Mouse (Mus musculus) forebrain, postnatal 0 days (tissue): ENCODE data around the gene Aamp. TPM values are rescaled to one million over a fixed set of nuclear protein-coding genes. Genes with fewer than 3 reads are reported as not detected.
A peak's percentile ranks its signal among the peaks of the same experiment; 100 is the strongest.

Experiments used
- ATAC-seq: fragments of 200-750 bp; cut with Nextera tagmentation; 2 replicates; pipeline ENCODE4 v1.8.0; 2017; ENCODE audit warnings: mild to moderate bottlenecking, moderate library complexity
- DNase-seq: peaks from one replicate; pipeline ENCODE4 v3.0.0-alpha.2; 2015
- H3K27ac ChIP-seq: fragments of 300-500 bp; sonication (generic); 2 replicates; pipeline ENCODE4 v1.5.1; 2014; ENCODE audit warnings: low read depth, mild to moderate bottlenecking, antibody characterized with exemption, low read length, moderate library complexity, mixed read lengths
- H3K27me3 ChIP-seq: fragments of 300-500 bp; sonication (generic); 2 replicates; pipeline ENCODE4 v1.6.1; 2014; ENCODE audit warnings: mild to moderate bottlenecking, low read length, mixed read lengths; ENCODE audit not compliant: insufficient read depth
- H3K36me3 ChIP-seq: fragments of 300-500 bp; sonication (generic); 2 replicates; pipeline ENCODE4 v1.6.1; 2014; ENCODE audit warnings: mild to moderate bottlenecking, moderate library complexity; ENCODE audit not compliant: insufficient read depth
- H3K4me1 ChIP-seq: fragments of 300-500 bp; sonication (generic); 2 replicates; pipeline ENCODE4 v1.6.1; 2014; ENCODE audit warnings: antibody characterized with exemption; ENCODE audit not compliant: insufficient read depth
- H3K4me2 ChIP-seq: fragments of 300-500 bp; sonication (generic); 2 replicates; pipeline ENCODE4 v1.6.1; 2014; ENCODE audit warnings: low read depth, mild to moderate bottlenecking, moderate library complexity
- H3K4me3 ChIP-seq: fragments of 300-500 bp; sonication (generic); 2 replicates; pipeline ENCODE4 v1.5.1; 2014; ENCODE audit warnings: low read depth, low read length, mixed read lengths
- H3K9ac ChIP-seq: fragments of 300-500 bp; sonication (generic); 2 replicates; pipeline ENCODE4 v1.6.1; 2014; ENCODE audit warnings: mild to moderate bottlenecking
- H3K9me3 ChIP-seq: fragments of 300-500 bp; sonication (generic); 2 replicates; pipeline ENCODE4 v1.6.1; 2016; ENCODE audit warnings: low read length
- CTCF ChIP-seq: sonication (generic); IDR thresholded peaks from 2 replicates; pipeline ENCODE4 v1.5.1; 2016; ENCODE audit warnings: antibody characterized with exemption, control low read depth, low read depth
- WGBS: fragments of 180-500 bp; shearing (Covaris S2); extraction: QIAGEN DNeasy Blood & Tissue Kit; methylation state at CpG from one replicate; pipeline ENCODE4 v1.1.7; 2014; 5-methylcytosine and 5-hydroxymethylcytosine counted together
- polyA plus RNA-seq: library from polyadenylated mRNA; unstranded; fragments of >200 nt; fragmentation: Nextera tagmentation; extraction: Ambion mirVana; gene quantifications from 2 replicates; pipeline ENCODE4 v1.2.1, GENCODE M21; 2015
- total RNA-seq: library from RNA; depleted of rRNA; stranded (reverse); fragments of >200 nt; gene quantifications from 2 replicates; pipeline ENCODE4 v1.2.3, GENCODE M21; 2014

The Aamp gene
- total and polyA plus RNA-seq, 2 experiments from 2014 or later = 160 to 215 TPM

DNA sequence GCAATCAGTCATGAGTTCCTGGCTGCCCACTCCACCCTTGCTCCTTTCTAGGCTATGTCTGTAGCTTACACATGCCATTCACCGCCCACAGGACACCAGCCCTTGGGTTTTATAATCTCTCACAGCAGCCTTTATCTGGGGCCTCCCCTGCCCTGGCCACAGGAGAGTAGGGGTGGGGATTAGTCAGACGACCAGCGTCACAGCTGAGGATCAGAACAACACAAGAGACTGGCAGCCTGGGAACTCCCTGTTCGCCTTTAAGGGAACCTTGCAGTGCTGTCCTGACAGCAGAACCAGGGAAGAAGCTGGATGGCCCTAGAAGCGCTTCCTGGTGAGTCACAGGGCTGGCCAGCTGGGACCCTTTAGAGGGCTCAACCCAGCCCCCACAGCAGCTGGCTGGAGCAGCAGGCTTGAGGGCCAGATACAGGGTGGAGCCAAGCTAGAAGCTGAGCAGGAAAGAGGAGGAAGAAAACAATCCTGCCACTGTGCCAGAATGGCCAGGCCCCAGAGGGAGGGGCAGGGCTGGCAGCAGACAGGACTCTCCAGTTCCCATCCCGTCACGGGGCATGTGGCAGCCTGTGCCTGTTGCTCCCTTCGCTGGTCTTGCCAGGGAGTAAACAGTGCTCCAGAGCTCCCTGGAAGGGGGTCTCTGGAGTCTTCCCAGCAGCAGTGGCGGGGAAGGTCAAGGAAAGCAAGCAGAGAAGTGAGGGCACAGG is 11.1 kb upstream of the Aamp start:
- H3K27ac ChIP-seq = peak overlapping the region; percentile 72
- H3K4me3 ChIP-seq = no peak overlapping the region
- no peak overlapping the region for H3K4me2 ChIP-seq
- no peaks in the 10 kb centered on the region for H3K9me3 ChIP-seq
- peak; percentile 73 for DNase-seq
- H3K4me1 ChIP-seq = no peaks in the 10 kb centered on the region
- no peak for TF ChIP-seq CTCF
- peaks cover 15% of the 10 kb centered on the region; the same call in 1 of the 2 replicates for H3K36me3 ChIP-seq
- 14% methylated on average over 9 of the region's 9 CpGs for WGBS
- peak overlapping the region; percentile 10; the same call in 1 of the 2 replicates for H3K9ac ChIP-seq
- peak; percentile 94 for ATAC-seq
- H3K27me3 ChIP-seq = no peaks in the 10 kb centered on the region

DNA sequence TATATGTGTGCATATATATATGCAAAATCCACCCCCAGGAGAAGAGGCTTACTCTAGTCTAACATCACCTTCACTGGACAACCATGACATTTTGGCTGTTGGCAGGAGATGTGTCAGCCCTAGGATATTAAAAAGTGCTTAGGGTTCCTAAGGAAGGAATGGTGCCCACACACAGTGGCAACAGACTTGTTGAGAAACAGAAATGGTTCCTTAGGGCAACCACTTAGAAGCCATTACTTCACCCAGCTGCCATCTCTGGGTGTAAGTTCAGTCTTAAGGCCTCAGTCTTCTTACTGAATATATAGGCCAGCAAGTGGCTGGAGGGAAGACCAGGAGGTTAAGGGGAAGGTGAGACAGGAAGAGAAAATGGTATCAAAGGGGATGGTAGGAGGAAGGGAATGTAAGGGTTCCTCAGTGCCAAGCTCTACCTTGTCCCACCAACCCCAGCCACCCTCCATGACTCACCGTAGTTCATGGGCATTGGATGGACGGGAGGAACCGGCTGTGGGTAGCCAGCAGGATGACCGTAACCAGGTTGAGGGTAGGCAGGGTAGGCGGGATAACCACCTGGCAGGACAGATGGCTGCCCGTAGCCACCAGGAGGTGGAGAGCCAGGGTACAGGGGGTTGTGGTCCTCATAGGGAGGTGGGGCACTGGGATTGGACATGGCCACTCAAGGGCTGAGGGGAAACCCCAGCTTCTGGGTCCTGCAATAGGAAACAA is 10.4 kb upstream of the Aamp start:
- no peak for ATAC-seq
- Histone ChIP-seq H3K27ac (peak overlapping the region; percentile 72), H3K4me2 (no peak overlapping the region), H3K27me3 (no peaks in the 10 kb centered on the region), H3K9me3 (no peaks in the 10 kb centered on the region), H3K4me1 (no peaks in the 10 kb centered on the region), H3K4me3 (no peak overlapping the region), H3K9ac (peak overlapping the region; percentile 10; the same call in 1 of the 2 replicates), H3K36me3 (peaks cover 17% of the 10 kb centered on the region; the same call in 1 of the 2 replicates)
- no peak for TF ChIP-seq CTCF
- no peak for DNase-seq
- 91% methylated on average over 6 of the region's 6 CpGs for WGBS

- DNase-seq (no peak), ATAC-seq (no peak)
- Histone ChIP-seq H3K4me2 (no peak overlapping the region), H3K4me1 (no peaks in the 10 kb centered on the region), H3K9me3 (no peaks in the 10 kb centered on the region), H3K27me3 (no peaks in the 10 kb centered on the region), H3K27ac (no peak overlapping the region), H3K9ac (no peak overlapping the region), H3K4me3 (no peak overlapping the region), H3K36me3 (peaks cover 19% of the 10 kb centered on the region; the same call in 1 of the 2 replicates)
- 93% methylated on average over 3 of the region's 3 CpGs for WGBS
- TF ChIP-seq CTCF = no peak
Measured at GRCm38 (mm10) chr1:74294090-74294643, 9.6 kb upstream of the Aamp start.

GRCm38 (mm10) chr1:74293306-74293960 is 8.9 kb upstream of the Aamp start:
- no peak overlapping the region for H3K9ac ChIP-seq
- H3K27ac ChIP-seq = no peak overlapping the region
- H3K4me2 ChIP-seq = no peak overlapping the region
- no peaks in the 10 kb centered on the region for H3K27me3 ChIP-seq
- H3K9me3 ChIP-seq = no peaks in the 10 kb centered on the region
- peaks cover 24% of the 10 kb centered on the region for H3K36me3 ChIP-seq
- no peaks in the 10 kb centered on the region for H3K4me1 ChIP-seq
- no peak for TF ChIP-seq CTCF
- H3K4me3 ChIP-seq = no peak overlapping the region
- DNase-seq (peak; percentile 6), ATAC-seq (no peak)
- whole genome bisulfite sequencing = 80% methylated on average over 8 of the region's 8 CpGs

- Histone ChIP-seq H3K36me3 (peaks cover 24% of the 10 kb centered on the region), H3K27me3 (no peaks in the 10 kb centered on the region), H3K4me2 (no peak overlapping the region), H3K4me1 (no peaks in the 10 kb centered on the region), H3K4me3 (no peak overlapping the region), H3K9me3 (no peaks in the 10 kb centered on the region), H3K27ac (no peak overlapping the region), H3K9ac (no peak overlapping the region)
- WGBS = 86% methylated on average over 11 of the region's 11 CpGs
- DNase-seq = no peak
- no peak for TF ChIP-seq CTCF
- no peak for ATAC-seq
Measured at GRCm38 (mm10) chr1:74292331-74293020, 7.9 kb upstream of the Aamp start.

- Histone ChIP-seq H3K27ac (no peak overlapping the region), H3K9ac (no peak overlapping the region), H3K4me1 (0 out of 2 replicates have a peak, but pooled peaks cover 4% of the 10 kb centered on the region), H3K9me3 (no peaks in the 10 kb centered on the region), H3K27me3 (no peaks in the 10 kb centered on the region), H3K4me3 (no peak overlapping the region), H3K36me3 (peaks cover 24% of the 10 kb centered on the region), H3K4me2 (no peak overlapping the region)
- ATAC-seq = no peak
- no peak for TF ChIP-seq CTCF
- DNase-seq = peak; percentile 10
- 80% methylated on average over 5 of the region's 5 CpGs for WGBS
Measured at GRCm38 (mm10) chr1:74290141-74290540, 5.6 kb upstream of the Aamp start.
